Mouse (Mus musculus): Measurements from ENCODE around the gene Mgst1. TPM values are rescaled to one million over a fixed set of nuclear protein-coding genes. Genes with fewer than 3 reads are reported as not detected.

Gene Mgst1
- polyA plus RNA-seq (2016; fragmentation: Nextera tagmentation; extraction: Ambion mirVana): 63.1 and 78.7 TPM in 2 replicates

DNA sequence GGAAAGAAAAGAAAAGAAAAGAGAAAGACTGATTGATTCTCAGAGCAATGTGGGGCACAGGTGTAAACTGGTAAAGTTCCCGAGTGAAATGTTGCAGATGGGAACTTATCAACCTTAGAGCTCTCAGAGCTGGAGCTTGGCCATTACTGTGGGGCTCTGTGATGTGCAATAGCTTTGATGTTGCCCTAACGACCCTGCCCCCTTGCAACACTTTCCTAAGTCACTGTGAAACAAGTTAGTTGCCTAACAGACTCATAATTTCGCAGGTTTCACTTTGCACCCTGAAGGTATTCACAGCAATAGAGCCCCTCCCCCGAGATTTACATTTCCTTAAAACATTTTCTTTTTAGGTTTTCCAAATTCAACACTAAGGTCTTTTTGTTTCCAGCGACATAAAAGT, at the start of gene Mgst1:
Gene Mgst1 (plus strand): TSS at position 387 of the 400 bp plus-strand sequence.
- H3K4me3 ChIP-seq: peak within 1 kb of the TSS; percentile 57
- H3K36me3 ChIP-seq (replicated peaks): no peaks in the 10 kb centered on the region
- peak; percentile 15 for DNase-seq (ENCODE audit: low spot score)
- no peaks in the 10 kb centered on the region for H3K9me3 ChIP-seq
- no peaks in the 10 kb centered on the region for H3K27me3 ChIP-seq (replicated peaks; ENCODE audit: low read depth, poor library complexity, severe bottlenecking)
- peak within 1 kb of the TSS; percentile 69 for H3K27ac ChIP-seq (replicated peaks)
- peaks cover 37% of the 10 kb centered on the region for H3K4me1 ChIP-seq
- WGBS: 3% methylated on average over 5 of the region's 5 CpGs

DNA sequence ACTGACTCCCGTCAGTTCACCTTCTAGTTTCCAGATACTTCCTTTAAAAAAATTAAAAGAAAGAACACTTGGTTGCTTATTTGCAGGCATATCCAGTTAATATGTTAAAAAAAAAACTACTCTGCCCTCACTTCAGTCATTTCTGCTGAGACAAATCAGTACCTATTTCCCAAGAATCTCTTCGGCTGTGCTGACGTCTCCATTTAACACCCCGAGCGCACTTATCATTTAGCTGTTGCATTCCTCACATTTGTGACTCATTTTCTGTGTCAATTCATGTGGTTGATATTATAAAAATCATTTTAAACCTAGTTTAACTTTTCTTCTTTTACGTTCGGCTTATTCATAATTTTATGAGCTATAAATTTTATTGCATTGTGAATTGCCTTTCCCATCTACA, 47.7 kb upstream of the Mgst1 start:
- Histone ChIP-seq H3K4me3 (no peak overlapping the region), H3K9me3 (no peaks in the 10 kb centered on the region), H3K36me3 (replicated peaks) (no peaks in the 10 kb centered on the region), H3K27ac (replicated peaks) (no peak overlapping the region), H3K27me3 (replicated peaks; ENCODE audit: low read depth, poor library complexity, severe bottlenecking) (no peaks in the 10 kb centered on the region), H3K4me1 (no peaks in the 10 kb centered on the region)
- WGBS: 92% methylated on average over 7 of the region's 7 CpGs
- no peak for DNase-seq (ENCODE audit: low spot score)

- Histone ChIP-seq H3K36me3 (replicated peaks) (no peaks in the 10 kb centered on the region), H3K27ac (replicated peaks) (no peak overlapping the region), H3K9me3 (no peaks in the 10 kb centered on the region), H3K27me3 (replicated peaks; ENCODE audit: low read depth, poor library complexity, severe bottlenecking) (no peaks in the 10 kb centered on the region), H3K4me1 (no peaks in the 10 kb centered on the region), H3K4me3 (no peak overlapping the region)
- DNase-seq (ENCODE audit: low spot score): no peak
- 92% methylated on average over 3 of the region's 3 CpGs for WGBS
Measured at GRCm38 (mm10) chr6:138095060-138095459, 45.1 kb upstream of the Mgst1 start.

DNA sequence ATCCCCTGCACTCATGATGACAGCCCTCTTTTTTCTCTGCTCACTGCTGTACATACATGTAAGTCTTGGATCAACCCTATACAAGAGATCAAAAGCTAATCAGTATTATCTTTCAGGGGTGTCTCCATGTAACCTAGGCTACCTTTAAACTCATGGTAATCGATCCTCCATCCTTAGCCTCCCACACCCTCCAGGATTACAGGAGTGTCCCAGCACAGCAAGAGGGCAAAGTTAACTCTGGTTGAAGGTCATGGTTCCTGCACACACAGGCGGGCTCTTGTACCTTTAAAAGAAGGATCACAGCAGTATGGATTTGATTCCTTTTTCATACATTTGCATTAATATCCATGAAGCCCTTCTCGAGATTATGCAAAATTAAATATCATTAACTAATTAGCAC, 40.5 kb upstream of the Mgst1 start:
- Histone ChIP-seq H3K36me3 (replicated peaks) (no peaks in the 10 kb centered on the region), H3K4me3 (no peak overlapping the region), H3K4me1 (0 out of 2 replicates have a peak, but pooled peaks cover 3% of the 10 kb centered on the region), H3K27ac (replicated peaks) (no peak overlapping the region), H3K9me3 (no peaks in the 10 kb centered on the region), H3K27me3 (replicated peaks; ENCODE audit: low read depth, poor library complexity, severe bottlenecking) (no peaks in the 10 kb centered on the region)
- no peak for DNase-seq (ENCODE audit: low spot score)
- WGBS: 81% methylated on average over 3 of the region's 3 CpGs

- Histone ChIP-seq H3K36me3 (replicated peaks) (no peaks in the 10 kb centered on the region), H3K4me3 (no peak overlapping the region), H3K27me3 (replicated peaks; ENCODE audit: low read depth, poor library complexity, severe bottlenecking) (no peaks in the 10 kb centered on the region), H3K27ac (replicated peaks) (no peak overlapping the region), H3K9me3 (no peaks in the 10 kb centered on the region), H3K4me1 (0 out of 2 replicates have a peak, but pooled peaks cover 6% of the 10 kb centered on the region)
- 89% methylated on average over 4 of the region's 4 CpGs for WGBS
- DNase-seq (ENCODE audit: low spot score): no peak
Measured at GRCm38 (mm10) chr6:138101843-138102242, 38.3 kb upstream of the Mgst1 start.

GRCm38 (mm10) chr6:138102940-138103339, 37.2 kb upstream of the Mgst1 start:
- 89% methylated on average over 7 of the region's 7 CpGs for WGBS
- H3K4me3 ChIP-seq: no peak overlapping the region
- no peaks in the 10 kb centered on the region for H3K27me3 ChIP-seq (replicated peaks; ENCODE audit: low read depth, poor library complexity, severe bottlenecking)
- peaks cover 12% of the 10 kb centered on the region; the same call in 1 of the 2 replicates for H3K4me1 ChIP-seq
- H3K27ac ChIP-seq (replicated peaks): no peak overlapping the region
- H3K36me3 ChIP-seq (replicated peaks): no peaks in the 10 kb centered on the region
- no peak for DNase-seq (ENCODE audit: low spot score)
- no peaks in the 10 kb centered on the region for H3K9me3 ChIP-seq

DNA sequence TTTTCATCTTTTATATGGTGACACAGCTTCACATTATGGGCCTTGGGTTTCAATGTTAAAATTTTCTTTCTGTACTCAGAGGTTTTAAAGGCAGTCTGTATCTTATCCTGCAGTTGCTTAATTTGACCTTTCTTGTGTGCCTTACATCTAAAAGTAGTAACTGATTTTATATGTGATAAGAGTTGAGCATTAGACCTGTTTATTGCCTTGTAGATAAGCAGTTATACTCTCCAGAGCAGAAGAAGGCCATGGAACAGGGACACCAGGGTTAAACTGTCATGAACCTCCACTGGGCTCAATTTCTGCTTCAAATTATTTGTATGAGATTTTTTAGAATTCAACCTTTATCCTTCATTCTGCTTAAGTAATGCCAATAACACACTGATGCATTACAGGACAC, 35.6 kb upstream of the Mgst1 start:
- H3K27me3 ChIP-seq (replicated peaks; ENCODE audit: low read depth, poor library complexity, severe bottlenecking): no peaks in the 10 kb centered on the region
- peaks cover 13% of the 10 kb centered on the region; the same call in 1 of the 2 replicates for H3K4me1 ChIP-seq
- no peak for DNase-seq (ENCODE audit: low spot score)
- H3K4me3 ChIP-seq: no peak overlapping the region
- no peaks in the 10 kb centered on the region for H3K36me3 ChIP-seq (replicated peaks)
- no peak overlapping the region for H3K27ac ChIP-seq (replicated peaks)
- no peaks in the 10 kb centered on the region for H3K9me3 ChIP-seq

GRCm38 (mm10) chr6:138117496-138117895, 22.6 kb upstream of the Mgst1 start:
- Histone ChIP-seq H3K27ac (replicated peaks) (no peak overlapping the region), H3K4me1 (no peaks in the 10 kb centered on the region), H3K27me3 (replicated peaks; ENCODE audit: low read depth, poor library complexity, severe bottlenecking) (no peaks in the 10 kb centered on the region), H3K9me3 (no peaks in the 10 kb centered on the region), H3K4me3 (no peak overlapping the region), H3K36me3 (replicated peaks) (no peaks in the 10 kb centered on the region)
- 93% methylated on average over 3 of the region's 3 CpGs for WGBS
- DNase-seq (ENCODE audit: low spot score): no peak

DNA sequence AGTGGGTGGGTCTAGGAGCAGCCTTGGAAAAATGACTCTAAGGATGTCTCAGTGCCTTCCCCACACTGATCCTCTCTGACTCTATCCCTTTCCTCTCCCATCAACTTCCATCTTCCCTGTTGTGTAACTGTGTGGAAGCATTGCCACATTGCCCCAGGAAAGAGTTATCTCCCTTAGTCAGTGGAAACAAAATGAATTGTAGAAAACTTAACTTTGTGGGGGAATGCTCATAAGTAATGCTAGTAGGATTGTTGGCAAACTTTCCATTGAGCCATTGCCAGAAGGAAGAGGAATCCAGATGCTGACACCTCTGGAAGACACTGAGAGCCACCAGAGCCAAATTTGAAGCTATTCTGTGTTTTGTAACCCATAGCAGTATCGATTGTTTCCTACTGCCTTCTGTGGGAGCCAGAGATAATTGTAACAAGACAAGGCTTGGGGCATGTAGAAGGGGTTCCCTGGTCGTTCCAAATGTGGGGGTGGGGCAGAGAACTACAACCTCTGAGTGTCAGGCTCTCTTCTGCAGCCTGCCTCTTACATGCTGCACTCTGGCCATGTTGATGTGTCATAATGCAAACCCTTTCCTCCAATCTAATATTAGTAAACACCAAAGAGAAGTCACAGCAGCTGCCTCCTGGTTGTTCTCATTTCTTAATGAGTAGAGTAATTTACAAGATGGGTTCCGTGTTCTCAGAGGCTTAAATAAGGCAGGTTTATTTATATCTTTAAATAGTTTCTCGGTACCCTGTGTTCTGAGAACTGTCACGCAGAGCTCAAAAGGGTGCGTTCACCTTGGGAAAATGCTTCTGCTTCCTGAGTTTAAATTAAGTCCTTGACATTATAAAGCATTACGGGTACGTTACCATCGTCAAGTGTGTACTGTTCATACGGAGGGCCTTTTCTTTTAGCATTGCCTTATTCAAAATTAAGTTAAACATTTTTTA, 11.5 kb upstream of the Mgst1 start:
- no peaks in the 10 kb centered on the region for H3K4me1 ChIP-seq
- no peaks in the 10 kb centered on the region for H3K36me3 ChIP-seq (replicated peaks)
- H3K27ac ChIP-seq (replicated peaks): no peak overlapping the region
- 86% methylated on average over 10 of the region's 10 CpGs for WGBS
- H3K9me3 ChIP-seq: no peaks in the 10 kb centered on the region
- H3K27me3 ChIP-seq (replicated peaks; ENCODE audit: low read depth, poor library complexity, severe bottlenecking): no peaks in the 10 kb centered on the region
- no peak for DNase-seq (ENCODE audit: low spot score)
- no peak overlapping the region for H3K4me3 ChIP-seq

DNA sequence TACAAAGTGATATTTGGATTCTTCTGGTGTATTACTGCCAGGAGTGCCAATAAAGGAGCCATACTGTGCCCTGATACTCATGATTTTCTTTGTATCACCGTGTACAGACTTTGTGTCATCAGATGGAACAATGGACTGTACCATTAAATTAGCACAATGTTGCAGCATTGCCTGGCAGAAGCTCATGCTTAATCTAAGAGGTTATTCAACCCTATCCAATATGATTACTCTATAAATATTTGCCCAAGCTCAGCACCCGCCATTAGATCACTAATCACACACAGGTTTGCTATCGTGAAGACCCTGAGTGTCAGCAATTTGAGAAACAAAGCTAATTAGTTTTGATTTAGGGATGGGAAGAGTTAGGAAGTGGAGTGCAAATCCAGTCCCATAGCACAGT, 9.6 kb upstream of the Mgst1 start:
- DNase-seq (ENCODE audit: low spot score): no peak
- no peak overlapping the region for H3K4me3 ChIP-seq
- H3K27ac ChIP-seq (replicated peaks): no peak overlapping the region
- H3K36me3 ChIP-seq (replicated peaks): no peaks in the 10 kb centered on the region
- no peaks in the 10 kb centered on the region for H3K4me1 ChIP-seq
- no peaks in the 10 kb centered on the region for H3K27me3 ChIP-seq (replicated peaks; ENCODE audit: low read depth, poor library complexity, severe bottlenecking)
- H3K9me3 ChIP-seq: no peaks in the 10 kb centered on the region
- 80% methylated on average over 3 of the region's 3 CpGs for WGBS

- under 1% methylated on average over 16 of the region's 16 CpGs for WGBS
- peak; percentile 83 for DNase-seq (ENCODE audit: low spot score)
- Histone ChIP-seq H3K9me3 (no peaks in the 10 kb centered on the region), H3K4me3 (peak overlapping the region; percentile 57), H3K36me3 (replicated peaks) (no peaks in the 10 kb centered on the region), H3K27me3 (replicated peaks; ENCODE audit: low read depth, poor library complexity, severe bottlenecking) (no peaks in the 10 kb centered on the region), H3K4me1 (peaks cover 37% of the 10 kb centered on the region), H3K27ac (replicated peaks) (peak overlapping the region; percentile 69)
Measured at GRCm38 (mm10) chr6:138140336-138140735, 220 bp downstream of the Mgst1 start.

DNA sequence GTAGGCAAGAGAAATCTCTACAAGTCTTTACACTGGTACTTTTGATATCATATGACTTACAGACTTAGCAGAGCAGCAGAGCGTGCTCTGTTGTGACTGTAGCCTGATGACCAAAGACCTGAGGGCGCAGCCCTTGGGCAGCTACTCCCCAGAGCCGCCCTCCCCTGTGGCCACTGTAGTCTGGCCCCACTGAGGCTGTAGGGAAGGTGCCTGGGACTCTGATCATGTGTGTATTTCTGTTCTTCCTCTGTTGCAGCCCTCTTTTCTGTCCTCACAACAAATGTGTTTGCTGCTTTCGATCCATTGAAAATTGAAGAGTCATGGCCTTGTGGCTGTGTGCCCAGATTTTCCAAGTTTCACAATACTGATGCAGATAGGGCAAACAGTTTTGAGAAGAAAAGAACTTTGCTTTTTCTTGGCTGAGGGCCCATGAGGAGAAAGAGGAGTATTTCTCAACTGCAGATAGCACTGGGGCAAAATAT, 1.0 kb downstream of the Mgst1 start:
- WGBS: 67% methylated on average over 4 of the region's 4 CpGs
- peak overlapping the region; percentile 69 for H3K27ac ChIP-seq (replicated peaks)
- H3K4me3 ChIP-seq: peak overlapping the region; percentile 57
- H3K36me3 ChIP-seq (replicated peaks): no peaks in the 10 kb centered on the region
- H3K4me1 ChIP-seq: peaks cover 37% of the 10 kb centered on the region
- no peaks in the 10 kb centered on the region for H3K9me3 ChIP-seq
- DNase-seq (ENCODE audit: low spot score): peak; percentile 17
- no peaks in the 10 kb centered on the region for H3K27me3 ChIP-seq (replicated peaks; ENCODE audit: low read depth, poor library complexity, severe bottlenecking)

DNA sequence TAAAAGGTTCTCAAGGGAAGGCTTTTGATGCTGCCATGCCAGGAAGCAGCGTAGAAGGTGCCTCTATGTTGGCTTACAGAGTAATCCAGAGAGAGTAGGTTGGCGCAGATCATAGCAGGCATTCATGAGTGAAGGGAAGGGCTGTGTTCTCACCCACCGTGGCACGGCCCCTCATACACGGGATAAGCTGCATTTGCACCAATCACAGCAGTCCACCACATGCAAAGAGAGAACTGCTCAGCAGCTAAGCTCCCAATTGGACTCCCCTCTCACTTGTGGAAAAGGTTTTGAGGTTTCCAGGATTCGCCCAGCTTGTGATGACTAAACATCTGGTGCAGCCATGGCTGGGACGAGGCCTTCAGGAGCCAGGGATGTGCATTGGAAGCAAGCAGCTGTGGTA, 2.5 kb downstream of the Mgst1 start:
- H3K36me3 ChIP-seq (replicated peaks): no peaks in the 10 kb centered on the region
- no peaks in the 10 kb centered on the region for H3K27me3 ChIP-seq (replicated peaks; ENCODE audit: low read depth, poor library complexity, severe bottlenecking)
- DNase-seq (ENCODE audit: low spot score): no peak
- peaks cover 37% of the 10 kb centered on the region for H3K4me1 ChIP-seq
- WGBS: 94% methylated on average over 7 of the region's 7 CpGs
- H3K9me3 ChIP-seq: no peaks in the 10 kb centered on the region
- H3K4me3 ChIP-seq: no peak overlapping the region
- no peak overlapping the region for H3K27ac ChIP-seq (replicated peaks)
